Mouse (Mus musculus): ENCODE results near the gene AC124108.1. TPM values are rescaled to one million over a fixed set of nuclear protein-coding genes. Genes with fewer than 3 reads are reported as not detected.
"Not testable (repeated sequence)": the region's sequence is repeated elsewhere in the genome, so short reads cannot be mapped to it uniquely, and the experiment has no call there.

Gene AC124108.1
- total RNA-seq, 1 experiment from 2014 or later = not detected

DNA sequence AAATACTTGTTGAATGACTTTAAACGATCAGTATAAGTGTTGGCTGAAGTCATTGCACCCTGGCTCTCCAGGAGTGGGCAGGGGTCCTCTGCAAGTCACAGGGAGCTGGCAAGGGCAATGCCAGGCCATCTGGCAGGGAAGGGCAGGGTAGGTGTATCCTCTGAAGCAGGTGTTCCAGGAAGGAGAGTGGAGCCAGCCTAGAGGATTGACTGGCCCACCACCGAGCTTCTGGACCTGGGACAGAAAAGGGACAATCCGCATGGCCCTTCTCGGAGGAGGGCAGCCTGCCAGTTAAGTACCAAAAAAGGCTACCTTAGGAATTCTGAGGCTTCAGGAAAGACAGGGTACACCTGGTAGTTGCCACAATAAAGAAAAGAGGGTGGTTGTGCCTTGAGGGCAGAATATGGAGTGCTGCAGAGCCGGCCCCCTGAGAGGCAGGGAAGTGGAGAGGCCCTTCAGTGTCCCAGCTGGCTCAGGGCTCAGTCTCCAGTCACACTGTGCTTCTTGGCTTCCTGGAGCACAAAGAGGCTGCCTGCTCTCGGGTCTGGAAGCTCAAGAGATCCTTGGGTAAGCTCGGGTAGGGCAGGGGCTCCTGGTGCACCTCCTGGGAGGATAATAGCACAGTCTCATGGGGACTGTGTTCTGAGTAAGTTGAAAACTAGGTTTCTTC, 29.9 kb upstream of the AC124108.1 start:
- no peak for ATAC-seq (replicated peaks; ENCODE audit: insufficient number of reproducible peaks, low FRiP score, low TSS enrichment, poor library complexity, severe bottlenecking)

DNA sequence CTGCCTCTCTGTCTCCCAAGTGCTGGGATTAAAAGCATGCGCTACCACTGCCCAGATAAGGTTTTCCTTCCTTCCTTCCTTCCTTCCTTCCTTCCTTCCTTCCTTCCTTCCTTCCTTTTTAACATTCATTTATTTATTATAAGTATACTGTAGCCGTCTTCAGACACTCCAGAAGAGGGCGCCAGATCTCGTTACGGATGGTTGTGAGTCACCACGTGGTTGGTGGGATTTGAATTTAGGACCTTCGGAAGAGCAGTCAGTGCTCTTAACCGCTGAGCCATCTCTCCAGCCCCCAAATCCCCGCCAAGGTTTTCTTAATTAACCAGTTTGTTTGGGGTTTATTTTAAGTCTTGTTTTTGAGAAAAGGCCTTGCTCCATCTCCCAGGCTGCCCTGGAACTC, 28.6 kb upstream of the AC124108.1 start:
- ATAC-seq (replicated peaks; ENCODE audit: insufficient number of reproducible peaks, low FRiP score, low TSS enrichment, poor library complexity, severe bottlenecking) = not testable (repeated sequence)

DNA sequence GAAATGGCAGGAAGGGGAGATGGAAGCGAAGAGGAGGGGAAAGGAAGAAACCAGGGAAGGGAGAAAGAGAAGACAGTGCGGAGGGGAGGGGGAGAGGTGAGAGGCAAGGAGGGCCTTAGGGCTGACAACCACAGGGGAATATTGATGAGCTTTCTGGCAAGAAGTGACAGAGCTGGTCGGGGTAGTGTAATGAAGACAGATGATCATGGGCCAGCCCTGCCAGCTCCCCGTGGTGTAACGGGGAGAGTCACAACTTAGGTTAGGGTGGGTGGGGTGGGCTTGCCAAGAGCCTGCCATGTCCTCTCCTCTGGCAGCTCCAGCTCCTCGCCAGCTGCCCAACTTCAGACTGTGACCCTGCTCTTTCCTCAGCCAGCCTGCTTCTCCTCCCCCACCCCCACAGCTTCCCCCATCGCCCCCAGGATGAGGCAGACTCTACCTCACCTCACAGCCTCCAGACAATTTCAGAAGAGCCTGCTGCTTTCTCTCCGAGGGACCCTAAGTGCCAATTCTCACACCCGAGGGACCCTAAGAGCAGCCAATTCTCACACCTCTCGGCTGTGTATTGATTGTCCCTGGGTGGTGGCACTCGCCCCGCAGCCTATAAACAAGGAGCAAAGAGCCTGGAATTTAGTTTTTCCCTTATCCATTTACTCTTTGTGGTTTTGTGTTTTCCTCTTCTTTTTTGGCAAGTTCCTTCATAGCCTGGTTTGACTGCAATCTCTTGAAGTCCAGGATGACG, 26.3 kb upstream of the AC124108.1 start:
- ATAC-seq (replicated peaks; ENCODE audit: insufficient number of reproducible peaks, low FRiP score, low TSS enrichment, poor library complexity, severe bottlenecking) = no peak

- ATAC-seq (replicated peaks; ENCODE audit: insufficient number of reproducible peaks, low FRiP score, low TSS enrichment, poor library complexity, severe bottlenecking) = no peak
These were observed 25.4 kb upstream of the AC124108.1 start for GRCm38 (mm10) chr1:132165859-132166258.

GRCm38 (mm10) chr1:132168115-132168767, 23.0 kb upstream of the AC124108.1 start:
- ATAC-seq (replicated peaks; ENCODE audit: insufficient number of reproducible peaks, low FRiP score, low TSS enrichment, poor library complexity, severe bottlenecking) = no peak

DNA sequence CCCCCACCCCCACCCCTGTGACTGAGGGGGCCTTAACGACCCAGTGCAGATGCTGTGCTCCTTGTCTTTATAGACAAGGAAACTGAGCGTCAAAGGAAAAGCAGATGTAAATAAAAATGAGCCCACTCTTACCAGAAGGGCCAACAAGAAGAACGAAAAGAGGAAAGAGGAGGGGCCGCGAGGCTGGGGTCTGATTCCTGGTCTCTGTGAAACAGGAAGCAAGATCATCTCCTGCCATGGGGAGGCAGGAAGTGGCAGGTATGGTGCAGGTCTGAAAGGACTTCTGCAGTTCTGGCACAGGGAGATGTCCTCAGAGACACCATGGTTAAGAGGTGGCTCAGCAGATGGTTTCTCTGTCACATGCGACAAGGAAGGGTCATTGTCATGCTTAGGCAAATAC, 20.6 kb upstream of the AC124108.1 start:
- no peak for ATAC-seq (replicated peaks; ENCODE audit: insufficient number of reproducible peaks, low FRiP score, low TSS enrichment, poor library complexity, severe bottlenecking)

DNA sequence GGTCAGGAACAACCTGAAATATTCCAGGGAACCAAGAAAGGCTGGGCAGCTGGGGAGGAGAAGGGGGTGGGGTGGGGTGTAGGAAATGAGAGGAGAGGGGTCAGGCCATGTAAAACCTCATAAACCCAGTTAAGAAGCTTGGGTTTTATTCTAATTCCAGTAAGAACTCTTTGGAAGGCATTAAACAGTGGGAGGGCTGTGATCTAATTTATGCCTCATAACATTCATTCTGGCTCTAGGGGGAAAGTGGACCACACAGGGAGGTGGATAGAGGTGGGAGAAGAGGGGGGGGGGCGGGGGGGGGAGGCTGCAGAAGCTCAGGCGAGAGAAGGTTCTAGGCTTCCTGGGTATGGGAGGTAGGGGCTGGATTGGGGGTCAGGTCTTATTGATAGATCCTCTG, 19.6 kb upstream of the AC124108.1 start:
- ATAC-seq (replicated peaks; ENCODE audit: insufficient number of reproducible peaks, low FRiP score, low TSS enrichment, poor library complexity, severe bottlenecking) = no peak

- ATAC-seq (replicated peaks; ENCODE audit: insufficient number of reproducible peaks, low FRiP score, low TSS enrichment, poor library complexity, severe bottlenecking) = no peak
These were observed 5.0 kb upstream of the AC124108.1 start for GRCm38 (mm10) chr1:132186303-132186702.

GRCm38 (mm10) chr1:132188442-132189066, 2.7 kb upstream of the AC124108.1 start:
- ATAC-seq (replicated peaks; ENCODE audit: insufficient number of reproducible peaks, low FRiP score, low TSS enrichment, poor library complexity, severe bottlenecking) = no peak

GRCm38 (mm10) chr1:132189231-132189630, 2.0 kb upstream of the AC124108.1 start:
- ATAC-seq (replicated peaks; ENCODE audit: insufficient number of reproducible peaks, low FRiP score, low TSS enrichment, poor library complexity, severe bottlenecking) = no peak

DNA sequence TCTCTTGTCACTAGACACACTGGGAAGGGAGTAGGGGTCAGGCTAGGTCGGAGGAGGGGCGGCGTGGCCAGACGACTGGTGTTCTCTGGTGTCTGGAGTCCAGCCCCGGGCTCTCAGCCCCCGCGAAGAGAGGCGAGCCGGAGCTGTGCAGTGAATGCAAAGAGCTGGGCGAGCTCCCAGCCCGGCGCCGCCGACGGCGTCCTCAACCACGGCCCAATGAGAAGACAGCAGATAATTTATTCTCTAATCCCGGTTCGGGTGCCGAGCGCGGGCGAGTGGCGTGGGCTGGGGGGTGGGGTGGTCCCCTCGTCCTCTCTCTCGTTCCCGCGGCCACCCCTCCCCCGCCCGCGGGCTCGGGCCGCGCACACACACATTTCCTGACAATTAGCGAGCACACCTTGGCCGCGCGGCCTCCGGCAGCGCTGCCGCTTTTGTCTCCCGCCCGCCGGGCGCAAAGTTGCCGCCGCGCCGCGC, 1.2 kb upstream of the AC124108.1 start:
- no peak for ATAC-seq (replicated peaks; ENCODE audit: insufficient number of reproducible peaks, low FRiP score, low TSS enrichment, poor library complexity, severe bottlenecking)

DNA sequence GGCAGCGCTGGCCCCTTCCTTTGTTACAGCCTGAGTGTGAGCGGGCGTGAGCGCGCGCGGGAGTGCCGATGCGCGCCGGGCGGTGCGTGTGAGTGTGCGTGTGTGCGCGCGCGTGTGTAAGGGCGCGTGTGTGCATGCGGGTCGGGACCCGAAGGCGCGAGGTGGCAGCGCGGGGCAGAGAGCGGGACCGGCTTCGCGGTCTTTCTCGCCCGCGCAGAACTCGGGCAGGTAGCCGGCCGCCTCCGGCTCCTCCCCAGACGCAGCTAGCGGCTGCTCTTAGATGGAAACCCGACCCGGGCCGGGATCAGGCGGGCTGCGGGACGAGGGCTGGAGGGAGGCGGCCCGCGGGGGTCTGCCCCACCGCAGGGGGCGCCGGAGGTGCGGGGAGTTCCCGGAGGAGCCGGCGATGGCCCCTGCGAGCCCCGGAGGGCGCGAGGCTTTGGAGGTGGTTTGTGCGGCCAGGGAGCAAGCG, 600 bp upstream of the AC124108.1 start:
- no peak for ATAC-seq (replicated peaks; ENCODE audit: insufficient number of reproducible peaks, low FRiP score, low TSS enrichment, poor library complexity, severe bottlenecking)

DNA sequence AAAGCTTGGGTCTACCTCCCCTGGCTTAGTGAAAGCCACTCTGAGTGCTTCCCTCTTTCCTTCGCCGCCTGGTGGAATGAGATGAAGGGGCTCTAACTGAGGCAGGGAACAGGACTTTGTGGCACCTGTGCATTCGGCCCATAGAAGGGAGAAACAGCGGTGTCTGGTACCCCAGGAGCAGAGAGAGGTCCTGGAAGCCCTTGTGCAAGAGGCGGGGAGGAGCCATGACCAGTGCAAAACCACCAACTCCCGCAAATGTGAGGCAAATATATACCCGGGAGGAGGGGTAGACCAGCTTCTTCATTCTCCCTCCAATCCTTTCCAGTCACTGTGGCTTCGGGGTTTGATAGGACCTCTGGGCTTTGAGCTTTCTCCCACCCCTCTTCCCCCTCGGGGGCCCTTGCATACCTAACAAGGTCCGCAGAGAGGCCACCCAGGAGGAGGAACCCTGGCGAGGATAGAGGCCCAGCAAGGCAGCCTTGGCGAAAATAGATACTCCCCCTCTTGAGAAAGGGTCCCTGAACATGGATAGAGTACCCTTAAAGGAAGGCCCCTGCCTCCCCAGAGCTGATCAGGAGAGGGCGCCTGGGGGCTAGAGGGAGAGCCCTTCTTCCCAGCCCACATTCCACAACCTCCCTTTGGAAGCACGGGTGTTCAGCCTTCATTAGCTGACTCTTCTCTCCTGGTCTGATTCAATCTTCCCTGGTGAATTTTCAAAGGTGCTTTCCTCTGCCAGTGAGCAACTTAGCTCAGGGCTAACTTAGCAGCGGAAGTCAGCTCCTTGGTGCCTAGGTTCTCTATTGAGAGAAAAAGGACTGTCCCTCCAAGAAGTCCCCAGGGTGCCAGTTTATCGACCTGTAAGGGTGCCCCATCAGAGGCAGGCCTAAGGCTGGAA, 776 bp downstream of the AC124108.1 start:
- no peak for ATAC-seq (replicated peaks; ENCODE audit: insufficient number of reproducible peaks, low FRiP score, low TSS enrichment, poor library complexity, severe bottlenecking)

- ATAC-seq (replicated peaks; ENCODE audit: insufficient number of reproducible peaks, low FRiP score, low TSS enrichment, poor library complexity, severe bottlenecking) = no peak
These were observed 2.5 kb downstream of the AC124108.1 start for GRCm38 (mm10) chr1:132193806-132194205.

DNA sequence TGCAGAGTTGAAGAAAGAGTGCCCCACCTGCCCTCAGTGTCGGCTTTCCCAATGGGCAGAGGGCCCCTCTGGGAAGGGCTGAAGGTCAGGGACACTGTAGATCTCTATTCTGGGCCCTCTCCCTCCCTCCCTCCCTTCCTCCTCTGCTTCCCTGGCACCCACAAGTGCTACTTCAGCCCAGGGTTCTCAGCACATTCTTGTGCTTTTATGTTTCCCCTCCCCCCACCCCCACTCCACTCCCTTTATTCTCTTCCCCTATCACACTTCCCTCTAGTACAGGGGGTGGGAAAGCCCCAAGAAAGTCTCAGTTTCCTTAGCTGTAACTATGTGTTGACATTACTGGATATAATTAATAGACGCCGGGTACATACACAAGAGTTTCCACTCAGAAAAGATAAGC, 3.4 kb downstream of the AC124108.1 start:
- ATAC-seq (replicated peaks; ENCODE audit: insufficient number of reproducible peaks, low FRiP score, low TSS enrichment, poor library complexity, severe bottlenecking) = no peak

GRCm38 (mm10) chr1:132195100-132195499, 3.8 kb downstream of the AC124108.1 start:
- ATAC-seq (replicated peaks; ENCODE audit: insufficient number of reproducible peaks, low FRiP score, low TSS enrichment, poor library complexity, severe bottlenecking) = no peak

GRCm38 (mm10) chr1:132195681-132196080, 4.4 kb downstream of the AC124108.1 start:
- ATAC-seq (replicated peaks; ENCODE audit: insufficient number of reproducible peaks, low FRiP score, low TSS enrichment, poor library complexity, severe bottlenecking) = no peak

DNA sequence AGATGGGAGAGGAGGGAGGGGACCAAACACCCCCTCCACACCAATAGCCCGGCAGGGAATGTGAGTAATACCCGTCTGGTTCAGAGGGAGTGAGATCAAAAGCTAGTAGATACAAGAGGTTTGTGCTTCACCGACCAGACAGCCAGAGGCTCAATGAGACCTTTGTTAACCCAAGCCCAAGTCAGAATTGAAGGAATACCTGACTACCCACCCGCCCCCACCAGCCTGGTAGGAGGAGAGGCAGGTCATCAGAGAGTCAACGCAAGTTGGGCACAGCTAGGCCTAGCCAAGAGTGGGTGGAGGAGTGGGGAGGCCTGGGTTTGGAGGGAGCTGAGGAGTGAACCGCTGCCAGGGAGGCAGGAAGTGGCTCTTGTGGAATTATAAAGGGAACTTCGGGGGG, 5.1 kb downstream of the AC124108.1 start:
- no peak for ATAC-seq (replicated peaks; ENCODE audit: insufficient number of reproducible peaks, low FRiP score, low TSS enrichment, poor library complexity, severe bottlenecking)
